Mouse (Mus musculus): ENCODE measurements around the gene Zim1. TPM values are rescaled to one million over a fixed set of nuclear protein-coding genes. Genes with fewer than 3 reads are reported as not detected.

The Zim1 gene
- total and polyA plus RNA-seq, 2 experiments from 2014 or later: 6.3 to 26.2 TPM

DNA sequence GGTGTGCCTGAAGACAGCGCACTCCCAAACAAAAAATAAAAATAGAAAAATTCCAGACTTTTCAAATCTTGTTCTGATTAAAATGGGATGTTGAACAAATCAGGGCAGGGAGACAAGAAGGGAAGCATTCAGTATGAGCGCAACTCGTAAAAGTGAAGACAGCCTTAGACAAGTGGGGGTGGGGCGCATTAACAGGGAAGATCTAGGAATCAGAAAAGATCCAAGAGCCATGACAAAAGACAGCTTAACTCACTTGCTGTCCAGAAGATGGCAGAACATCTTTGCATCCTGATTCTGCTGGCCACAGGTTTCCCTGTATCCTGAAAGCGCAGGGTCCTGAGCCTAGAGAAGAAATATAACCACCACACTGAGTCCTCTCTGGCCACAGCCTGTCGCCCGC, 37.6 kb downstream of the Zim1 start:
- Histone ChIP-seq H3K9ac (replicated peaks; ENCODE audit: low read length) (no peak overlapping the region), H3K27ac (no peak overlapping the region), H3K36me3 (ENCODE audit: insufficient read depth, low read length) (no peaks in the 10 kb centered on the region), H3K4me3 (ENCODE audit: low read length) (no peak overlapping the region), H3K4me2 (ENCODE audit: low read depth, low read length) (no peak overlapping the region), H3K4me1 (ENCODE audit: insufficient read depth, low read length) (no peaks in the 10 kb centered on the region), H3K27me3 (ENCODE audit: insufficient read depth, low read length) (no peaks in the 10 kb centered on the region), H3K9me3 (ENCODE audit: low read length) (no peaks in the 10 kb centered on the region)
- no peak for ATAC-seq
- DNase-seq (ENCODE audit: low spot score): no peak
- TF ChIP-seq CTCF (IDR thresholded peaks at IDR 0.05; ENCODE audit: low read depth): no peak
- WGBS: 93% methylated on average over 7 of the region's 7 CpGs

DNA sequence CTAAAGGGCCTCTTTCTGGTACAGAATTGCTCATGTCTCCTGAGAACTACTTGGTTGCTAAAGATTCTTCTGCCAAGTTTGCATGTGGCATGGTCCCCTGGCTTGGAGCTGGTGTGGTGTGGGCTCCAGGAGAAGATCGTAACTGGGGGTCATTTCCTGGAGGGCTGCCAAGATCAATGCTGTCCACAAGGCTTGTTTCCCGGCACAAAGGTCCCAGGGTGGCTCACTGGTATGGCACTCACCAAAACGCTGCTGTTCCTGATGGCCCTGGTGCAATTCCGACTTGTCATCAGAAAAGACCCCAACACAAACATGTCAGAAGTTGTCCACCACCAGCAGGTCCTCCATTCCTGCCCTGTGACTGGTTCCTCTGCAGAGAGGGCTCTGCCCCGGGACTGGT, 44.1 kb downstream of the Zim1 start:
- Histone ChIP-seq H3K4me3 (ENCODE audit: low read length) (no peak overlapping the region), H3K4me1 (ENCODE audit: insufficient read depth, low read length) (no peaks in the 10 kb centered on the region), H3K27ac (no peak overlapping the region), H3K4me2 (ENCODE audit: low read depth, low read length) (no peak overlapping the region), H3K27me3 (ENCODE audit: insufficient read depth, low read length) (no peaks in the 10 kb centered on the region), H3K9me3 (ENCODE audit: low read length) (no peaks in the 10 kb centered on the region), H3K36me3 (ENCODE audit: insufficient read depth, low read length) (no peaks in the 10 kb centered on the region), H3K9ac (replicated peaks; ENCODE audit: low read length) (no peak overlapping the region)
- no peak for TF ChIP-seq CTCF (IDR thresholded peaks at IDR 0.05; ENCODE audit: low read depth)
- ATAC-seq: no peak
- DNase-seq (ENCODE audit: low spot score): no peak
- WGBS: 82% methylated on average over 5 of the region's 5 CpGs

DNA sequence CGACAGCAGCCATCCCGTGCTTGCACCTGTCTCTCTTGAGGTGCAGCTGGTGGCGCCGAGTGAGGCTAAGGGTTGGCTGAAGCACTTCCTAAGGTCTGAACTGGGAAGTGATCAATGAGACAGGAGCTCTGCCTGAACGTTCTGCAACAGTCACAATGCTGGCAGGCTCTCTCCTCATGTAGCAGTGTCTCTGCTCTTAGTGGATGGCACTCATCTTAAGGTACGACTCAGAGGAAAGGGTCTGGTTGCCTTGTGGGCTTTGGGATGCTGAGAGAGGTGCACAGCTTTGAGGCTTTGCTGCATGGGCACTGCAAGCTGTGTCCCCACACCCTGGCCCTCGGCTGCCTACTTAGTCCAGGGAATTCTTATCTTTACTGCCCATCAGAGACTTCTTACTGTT, 45.0 kb downstream of the Zim1 start:
- 79% methylated on average over 7 of the region's 7 CpGs for WGBS
- H3K36me3 ChIP-seq (ENCODE audit: insufficient read depth, low read length): no peaks in the 10 kb centered on the region
- no peak for DNase-seq (ENCODE audit: low spot score)
- H3K27ac ChIP-seq: no peak overlapping the region
- H3K9me3 ChIP-seq (ENCODE audit: low read length): no peaks in the 10 kb centered on the region
- no peak overlapping the region for H3K9ac ChIP-seq (replicated peaks; ENCODE audit: low read length)
- H3K4me2 ChIP-seq (ENCODE audit: low read depth, low read length): no peak overlapping the region
- no peaks in the 10 kb centered on the region for H3K27me3 ChIP-seq (ENCODE audit: insufficient read depth, low read length)
- no peak for ATAC-seq
- TF ChIP-seq CTCF (IDR thresholded peaks at IDR 0.05; ENCODE audit: low read depth): no peak
- no peaks in the 10 kb centered on the region for H3K4me1 ChIP-seq (ENCODE audit: insufficient read depth, low read length)
- no peak overlapping the region for H3K4me3 ChIP-seq (ENCODE audit: low read length)

GRCm38 (mm10) chr7:6650526-6650925, 45.7 kb downstream of the Zim1 start:
- ATAC-seq: no peak

GRCm38 (mm10) chr7:6645821-6646220, 50.4 kb downstream of the Zim1 start:
- no peaks in the 10 kb centered on the region for H3K36me3 ChIP-seq (ENCODE audit: insufficient read depth, low read length)
- H3K9ac ChIP-seq (replicated peaks; ENCODE audit: low read length): no peak overlapping the region
- no peaks in the 10 kb centered on the region for H3K4me1 ChIP-seq (ENCODE audit: insufficient read depth, low read length)
- H3K27me3 ChIP-seq (ENCODE audit: insufficient read depth, low read length): no peaks in the 10 kb centered on the region
- no peak overlapping the region for H3K4me3 ChIP-seq (ENCODE audit: low read length)
- TF ChIP-seq CTCF (IDR thresholded peaks at IDR 0.05; ENCODE audit: low read depth): no peak
- H3K9me3 ChIP-seq (ENCODE audit: low read length): no peaks in the 10 kb centered on the region
- H3K4me2 ChIP-seq (ENCODE audit: low read depth, low read length): no peak overlapping the region
- WGBS: 79% methylated on average over 3 of the region's 3 CpGs
- ATAC-seq: no peak
- no peak for DNase-seq (ENCODE audit: low spot score)
- no peak overlapping the region for H3K27ac ChIP-seq

More at GRCm38 (mm10) chr7:6650526-6650925, 45.7 kb downstream of the Zim1 start:
- Histone ChIP-seq H3K4me3 (ENCODE audit: low read length) (no peak overlapping the region), H3K27me3 (ENCODE audit: insufficient read depth, low read length) (no peaks in the 10 kb centered on the region), H3K9me3 (ENCODE audit: low read length) (no peaks in the 10 kb centered on the region), H3K27ac (no peak overlapping the region), H3K4me2 (ENCODE audit: low read depth, low read length) (no peak overlapping the region), H3K36me3 (ENCODE audit: insufficient read depth, low read length) (no peaks in the 10 kb centered on the region), H3K4me1 (ENCODE audit: insufficient read depth, low read length) (no peaks in the 10 kb centered on the region), H3K9ac (replicated peaks; ENCODE audit: low read length) (no peak overlapping the region)
- WGBS: 91% methylated on average over 9 of the region's 9 CpGs
- DNase-seq (ENCODE audit: low spot score): no peak
- TF ChIP-seq CTCF (IDR thresholded peaks at IDR 0.05; ENCODE audit: low read depth): no peak

DNA sequence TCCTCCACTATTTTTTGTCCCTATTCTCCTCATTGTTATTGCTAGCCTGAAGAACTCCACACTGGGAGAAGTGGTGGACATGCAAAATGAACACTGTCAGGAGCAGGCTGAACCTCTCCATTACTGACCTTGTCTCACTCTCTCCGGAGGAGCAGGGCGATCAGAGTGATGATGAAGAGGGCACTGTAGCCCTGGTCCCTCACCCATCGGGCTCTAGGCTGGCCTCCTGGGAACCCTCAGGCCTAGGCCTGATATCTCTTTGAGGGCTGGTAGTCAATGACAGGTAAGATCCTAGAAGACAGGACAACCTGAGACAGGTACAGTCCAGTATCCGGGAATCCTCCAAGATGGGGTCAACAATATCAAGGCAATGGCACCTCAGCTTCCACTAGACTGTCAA, 58.2 kb downstream of the Zim1 start:
- no peak for DNase-seq (ENCODE audit: low spot score)
- no peaks in the 10 kb centered on the region for H3K9me3 ChIP-seq (ENCODE audit: low read length)
- H3K4me1 ChIP-seq (ENCODE audit: insufficient read depth, low read length): no peaks in the 10 kb centered on the region
- TF ChIP-seq CTCF (IDR thresholded peaks at IDR 0.05; ENCODE audit: low read depth): no peak
- H3K4me2 ChIP-seq (ENCODE audit: low read depth, low read length): no peak overlapping the region
- WGBS: 86% methylated on average over 4 of the region's 4 CpGs
- H3K4me3 ChIP-seq (ENCODE audit: low read length): no peak overlapping the region
- ATAC-seq: no peak
- no peaks in the 10 kb centered on the region for H3K27me3 ChIP-seq (ENCODE audit: insufficient read depth, low read length)
- no peaks in the 10 kb centered on the region for H3K36me3 ChIP-seq (ENCODE audit: insufficient read depth, low read length)
- H3K9ac ChIP-seq (replicated peaks; ENCODE audit: low read length): no peak overlapping the region
- H3K27ac ChIP-seq: no peak overlapping the region

GRCm38 (mm10) chr7:6636741-6637140, 59.5 kb downstream of the Zim1 start:
- Histone ChIP-seq H3K27me3 (ENCODE audit: insufficient read depth, low read length) (no peaks in the 10 kb centered on the region), H3K4me3 (ENCODE audit: low read length) (no peak overlapping the region), H3K4me1 (ENCODE audit: insufficient read depth, low read length) (no peaks in the 10 kb centered on the region), H3K9ac (replicated peaks; ENCODE audit: low read length) (no peak overlapping the region), H3K9me3 (ENCODE audit: low read length) (peaks cover 2% of the 10 kb centered on the region; the same call in 1 of the 2 replicates), H3K27ac (no peak overlapping the region), H3K4me2 (ENCODE audit: low read depth, low read length) (no peak overlapping the region), H3K36me3 (ENCODE audit: insufficient read depth, low read length) (no peaks in the 10 kb centered on the region)
- ATAC-seq: no peak
- 92% methylated on average over 4 of the region's 4 CpGs for WGBS
- no peak for DNase-seq (ENCODE audit: low spot score)
- TF ChIP-seq CTCF (IDR thresholded peaks at IDR 0.05; ENCODE audit: low read depth): no peak

Data from hindbrain, postnatal 0 days (tissue).